Mouse (Mus musculus) lung, embryonic 14.5 days (tissue): Measurements from ENCODE around the gene Smim6. TPM values are rescaled to one million over a fixed set of nuclear protein-coding genes. Genes with fewer than 3 reads are reported as not detected.

Experiments used
- ATAC-seq: fragments of 200-750 bp; cut with Nextera tagmentation; 2 replicates; pipeline ENCODE4 v1.8.0; 2017; ENCODE audit warnings: mild to moderate bottlenecking, moderate TSS enrichment, moderate library complexity; ENCODE audit not compliant: insufficient read depth
- DNase-seq: peaks from one replicate; pipeline ENCODE4 v3.0.0-alpha.2; 2015
- H3K27ac ChIP-seq: fragments of 300-500 bp; sonication (generic); 2 replicates; pipeline ENCODE4 v1.5.1; 2014; ENCODE audit warnings: low read depth, mild to moderate bottlenecking, moderate library complexity
- H3K27me3 ChIP-seq: fragments of 300-500 bp; sonication (generic); 2 replicates; pipeline ENCODE4 v1.6.1; 2014; ENCODE audit warnings: low read length, control low read depth; ENCODE audit not compliant: insufficient read depth
- H3K36me3 ChIP-seq: fragments of 300-500 bp; sonication (generic); 2 replicates; pipeline ENCODE4 v1.6.1; 2014; ENCODE audit warnings: control low read depth; ENCODE audit not compliant: insufficient read depth
- H3K4me1 ChIP-seq: fragments of 300-500 bp; sonication (generic); 2 replicates; pipeline ENCODE4 v1.6.1; 2014; ENCODE audit warnings: antibody characterized with exemption, control low read depth; ENCODE audit not compliant: insufficient read depth
- H3K4me2 ChIP-seq: fragments of 300-500 bp; sonication (generic); 2 replicates; pipeline ENCODE4 v1.6.1; 2014; ENCODE audit warnings: mild to moderate bottlenecking
- H3K4me3 ChIP-seq: fragments of 300-500 bp; sonication (generic); 2 replicates; pipeline ENCODE4 v1.5.1; 2014; ENCODE audit warnings: low read depth, low read length
- H3K9ac ChIP-seq: fragments of 300-500 bp; sonication (generic); 2 replicates; pipeline ENCODE4 v1.6.1; 2014
- H3K9me3 ChIP-seq: fragments of 300-500 bp; sonication (generic); 2 replicates; pipeline ENCODE4 v1.6.1; 2016; ENCODE audit warnings: low read depth, low read length, control low read depth
- CTCF ChIP-seq: IDR thresholded peaks from 2 replicates; pipeline ENCODE4 v1.5.1; 2016; ENCODE audit warnings: antibody characterized with exemption, low read depth
- WGBS: fragments of 180-500 bp; shearing (Covaris S2); extraction: QIAGEN DNeasy Blood & Tissue Kit; methylation state at CpG from one replicate; pipeline ENCODE4 v1.1.7; 2014; 5-methylcytosine and 5-hydroxymethylcytosine counted together
- polyA plus RNA-seq: library from polyadenylated mRNA; unstranded; fragments of >200 nt; fragmentation: Nextera tagmentation; extraction: Ambion mirVana; gene quantifications from 2 replicates; pipeline ENCODE4 v1.2.1, GENCODE M21; 2014

Smim6 gene
- polyA plus RNA-seq, 1 experiment from 2014 or later: 11.4 TPM

DNA sequence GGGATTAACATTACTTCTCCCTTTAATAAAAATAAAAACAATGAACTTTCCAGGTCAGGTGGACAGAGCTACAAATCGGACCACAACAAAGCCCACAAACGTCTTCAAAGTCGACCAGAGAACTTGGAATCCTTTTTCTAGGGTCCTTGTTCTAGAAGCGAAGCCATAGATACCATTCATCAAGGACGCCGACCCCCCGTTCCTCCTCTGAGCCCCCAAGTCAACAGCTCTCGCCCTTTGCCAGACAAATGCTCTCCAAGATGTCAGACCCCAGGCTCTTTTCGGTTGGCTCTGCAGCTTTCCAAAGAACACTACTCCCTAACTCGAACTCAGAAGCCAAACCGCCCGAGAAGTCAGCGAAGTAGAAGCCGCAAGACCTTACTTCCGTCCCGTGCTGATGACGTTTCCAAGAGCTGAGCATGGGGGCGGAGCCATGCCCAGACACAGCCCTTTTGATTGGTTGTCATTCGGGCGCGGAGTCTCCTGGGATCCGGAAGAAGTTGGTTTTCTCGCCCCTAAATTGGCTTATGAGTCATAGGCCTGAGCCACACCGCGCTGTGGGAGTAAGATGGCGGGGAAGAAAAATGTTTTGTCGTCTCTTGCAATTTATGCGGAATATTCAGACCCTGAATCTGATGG lies 21.4 kb downstream of the Smim6 start, which contains the start of the genes Sap30bp and Recql5:
Sap30bp (plus strand) TSS at position 175 of the 639 bp plus-strand sequence.
Recql5 (minus strand) TSS at position 370 of the 639 bp plus-strand sequence.
- peak within 1 kb of the TSS; percentile 94 for H3K4me2 ChIP-seq
- peaks cover 11% of the 10 kb centered on the region; the same call in 1 of the 2 replicates for H3K4me1 ChIP-seq
- ATAC-seq (peak; percentile 100), DNase-seq (peak; percentile 100)
- H3K4me3 ChIP-seq: peak within 1 kb of the TSS; percentile 86
- no peak within 1 kb of the TSS for H3K27ac ChIP-seq
- TF ChIP-seq CTCF: no peak
- H3K27me3 ChIP-seq: no peaks in the 10 kb centered on the region
- peaks cover 36% of the 10 kb centered on the region for H3K36me3 ChIP-seq
- H3K9me3 ChIP-seq: no peaks in the 10 kb centered on the region
- H3K9ac ChIP-seq: peak within 1 kb of the TSS; percentile 74
- under 1% methylated on average over 28 of the region's 28 CpGs for WGBS

DNA sequence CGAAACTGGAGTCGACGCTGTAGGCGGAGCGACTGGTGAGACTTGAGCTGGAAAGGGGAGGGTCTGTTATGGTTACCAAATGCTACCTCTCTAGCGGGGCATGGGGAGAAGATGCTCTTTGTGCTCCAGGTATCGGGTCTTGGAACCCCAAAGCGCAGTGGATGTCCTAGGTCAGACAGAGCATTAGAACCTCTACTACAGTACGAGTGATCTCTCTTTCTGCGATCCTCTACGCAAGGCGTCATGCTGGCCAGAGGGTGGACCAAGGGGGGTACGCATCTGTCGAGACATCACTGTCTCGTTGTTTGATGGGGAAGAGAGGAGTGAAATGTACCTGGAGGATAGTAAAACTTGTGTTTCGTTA lies 21.9 kb downstream of the Smim6 start:
- peak; percentile 61 for ATAC-seq
- Histone ChIP-seq H3K27ac (no peak overlapping the region), H3K4me2 (peak overlapping the region; percentile 82), H3K4me1 (peaks cover 11% of the 10 kb centered on the region; the same call in 1 of the 2 replicates), H3K4me3 (peak overlapping the region; percentile 86), H3K27me3 (no peaks in the 10 kb centered on the region), H3K36me3 (peaks cover 39% of the 10 kb centered on the region), H3K9me3 (no peaks in the 10 kb centered on the region), H3K9ac (peak overlapping the region; percentile 74)
- under 1% methylated on average over 16 of the region's 16 CpGs for WGBS
- DNase-seq: no peak
- TF ChIP-seq CTCF: no peak

DNA sequence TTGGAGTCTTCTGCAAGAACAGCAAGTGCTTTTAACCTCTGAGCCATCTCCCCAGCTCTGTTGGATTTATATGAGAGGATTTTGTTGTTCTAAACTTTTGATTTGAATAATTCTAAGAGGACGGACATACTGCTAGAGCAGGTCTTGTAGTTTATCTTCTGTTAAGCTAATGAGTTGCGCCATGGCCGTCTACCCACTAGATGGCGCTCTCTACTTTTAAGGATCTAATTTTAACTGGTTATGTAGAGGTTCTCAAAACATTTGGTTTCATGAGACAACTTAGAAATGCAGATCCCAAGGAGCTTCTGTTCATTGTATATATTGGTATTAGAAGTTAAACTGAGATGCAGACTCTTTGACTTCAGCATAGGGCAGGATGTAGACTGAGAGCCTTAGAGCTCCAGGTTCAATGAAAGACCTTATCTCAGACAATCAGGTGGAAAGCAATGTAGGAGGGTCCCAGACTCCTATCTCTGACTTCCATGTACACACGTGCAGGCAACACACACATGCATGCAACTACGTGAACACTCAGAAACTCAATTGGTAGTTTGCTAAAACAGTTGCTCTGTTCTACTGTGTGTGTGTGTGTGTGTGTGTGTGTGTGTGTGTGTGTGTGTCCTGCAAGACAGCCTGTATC lies 28.0 kb downstream of the Smim6 start:
- H3K4me3 ChIP-seq: no peak overlapping the region
- no peak overlapping the region for H3K9ac ChIP-seq
- peaks cover 80% of the 10 kb centered on the region for H3K36me3 ChIP-seq
- no peak for ATAC-seq
- H3K27me3 ChIP-seq: no peaks in the 10 kb centered on the region
- 29% methylated on average over 6 of the region's 6 CpGs for WGBS
- TF ChIP-seq CTCF: peak; percentile 84
- DNase-seq: peak; percentile 93
- no peak overlapping the region for H3K4me2 ChIP-seq
- no peak overlapping the region for H3K27ac ChIP-seq
- H3K4me1 ChIP-seq: 0 out of 2 replicates have a peak, but pooled peaks cover under 1% of the 10 kb centered on the region
- H3K9me3 ChIP-seq: no peaks in the 10 kb centered on the region

DNA sequence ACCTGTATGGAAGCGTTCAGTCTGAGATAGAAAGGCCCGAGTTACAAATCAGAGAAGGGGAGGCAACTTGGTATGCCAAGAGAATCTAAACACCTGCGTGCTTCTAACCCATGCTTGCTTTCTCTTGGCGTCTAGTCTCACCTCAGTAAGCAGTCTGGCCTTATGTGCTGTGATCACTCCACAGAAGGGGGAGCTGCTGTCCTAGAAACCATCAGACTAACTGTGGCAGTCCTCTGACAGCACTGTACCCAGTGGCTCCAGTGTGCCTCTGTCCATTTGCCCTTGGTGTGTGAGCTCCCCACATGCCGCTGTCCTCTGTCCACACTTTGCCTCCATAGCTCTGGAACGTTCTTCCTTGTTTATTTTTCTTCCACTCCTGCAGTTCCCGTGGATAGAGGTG lies 30.2 kb downstream of the Smim6 start:
- Histone ChIP-seq H3K27me3 (no peaks in the 10 kb centered on the region), H3K36me3 (peaks cover 83% of the 10 kb centered on the region), H3K4me2 (no peak overlapping the region), H3K4me3 (no peak overlapping the region), H3K4me1 (no peaks in the 10 kb centered on the region), H3K27ac (no peak overlapping the region), H3K9ac (no peak overlapping the region), H3K9me3 (no peaks in the 10 kb centered on the region)
- no peak for TF ChIP-seq CTCF
- ATAC-seq (no peak), DNase-seq (no peak)
- WGBS: 67% methylated on average over 7 of the region's 7 CpGs

- TF ChIP-seq CTCF: no peak
- WGBS: 89% methylated on average over 8 of the region's 8 CpGs
- no peaks in the 10 kb centered on the region for H3K9me3 ChIP-seq
- no peak overlapping the region for H3K4me3 ChIP-seq
- H3K4me2 ChIP-seq: no peak overlapping the region
- H3K9ac ChIP-seq: no peak overlapping the region
- DNase-seq (no peak), ATAC-seq (no peak)
- no peak overlapping the region for H3K27ac ChIP-seq
- H3K27me3 ChIP-seq: no peaks in the 10 kb centered on the region
- peaks cover 85% of the 10 kb centered on the region for H3K36me3 ChIP-seq
- H3K4me1 ChIP-seq: no peaks in the 10 kb centered on the region
Measured at GRCm38 (mm10) chr11:115945247-115945646, 33.4 kb downstream of the Smim6 start.

DNA sequence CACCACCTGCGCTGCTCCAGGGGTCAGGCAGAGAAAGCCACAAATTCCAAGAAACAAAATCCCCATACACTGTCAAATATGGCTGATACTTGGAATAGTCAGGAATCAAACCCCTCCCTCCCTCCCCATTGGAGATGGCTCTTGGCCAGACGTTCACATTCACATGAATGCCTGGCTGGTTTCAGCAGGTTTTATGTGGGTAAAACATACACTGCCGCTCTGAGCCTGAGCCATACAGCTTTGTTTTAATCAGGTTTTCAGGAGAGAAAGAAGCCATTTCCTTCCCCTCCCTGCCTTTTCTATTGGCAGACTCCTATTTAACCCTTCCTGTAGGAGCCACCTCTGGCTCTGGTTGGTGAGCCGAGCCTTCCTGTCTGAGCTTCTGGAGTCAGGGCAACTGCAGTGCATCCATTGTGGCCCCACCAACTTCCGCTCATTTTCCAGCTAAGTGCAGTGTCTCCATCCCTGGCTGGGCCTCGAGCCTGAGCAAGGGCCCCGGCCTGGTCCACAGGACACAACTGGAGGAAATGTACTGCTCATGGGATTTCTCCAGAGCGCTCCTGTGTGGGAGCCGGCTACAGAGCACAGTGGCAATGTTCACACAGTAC lies 34.5 kb downstream of the Smim6 start:
- DNase-seq (no peak), ATAC-seq (no peak)
- Histone ChIP-seq H3K9ac (no peak overlapping the region), H3K4me2 (no peak overlapping the region), H3K9me3 (no peaks in the 10 kb centered on the region), H3K4me1 (no peaks in the 10 kb centered on the region), H3K4me3 (no peak overlapping the region), H3K27me3 (no peaks in the 10 kb centered on the region), H3K27ac (peak overlapping the region; percentile 21; the same call in 1 of the 2 replicates), H3K36me3 (peaks cover 80% of the 10 kb centered on the region)
- TF ChIP-seq CTCF: no peak
- 82% methylated on average over 9 of the region's 9 CpGs for WGBS

- no peak for ATAC-seq
- Histone ChIP-seq H3K27ac (no peak overlapping the region), H3K9ac (no peak overlapping the region), H3K4me2 (no peak overlapping the region), H3K9me3 (no peaks in the 10 kb centered on the region), H3K36me3 (peaks cover 82% of the 10 kb centered on the region), H3K4me3 (no peak overlapping the region), H3K4me1 (no peaks in the 10 kb centered on the region), H3K27me3 (no peaks in the 10 kb centered on the region)
- 84% methylated on average over 9 of the region's 9 CpGs for WGBS
- TF ChIP-seq CTCF: no peak
- DNase-seq: no peak
Measured at GRCm38 (mm10) chr11:115948316-115948715, 36.5 kb downstream of the Smim6 start.
